Comparison of ENCODE assay signal across 22 mouse cellular contexts in genomic region chr15:6303822-6304221, GRCm38 (mm10). TPM values are rescaled to one million over a fixed set of nuclear protein-coding genes. Genes with fewer than 3 reads are reported as not detected.
DNase-seq lines count a peak whose midpoint lies in the region; ATAC-seq and TF ChIP-seq lines count a peak whose summit lies in the region.
"Had no signal": no experiment of that assay in that cellular context is flagged by ENCODE, and none has a peak within 500 bp of the region (broad histone marks: within the 10 kb centered on the region; RNA-seq: fewer than 3 reads in every experiment).

No protein-coding gene starts in this region.

- 78% methylated on average over 2 of the region's 2 CpGs for WGBS in lung, postnatal 0 days
- WGBS in macrophage (ENCODE audit: missing documents), result 43% methylated on average over 1 of the region's 2 CpGs

- no peak for TF ChIP-seq EP300 in lung, postnatal 0 days (IDR thresholded peaks at IDR 0.05)

- H3K4me3 ChIP-seq in lung, postnatal 0 days (ENCODE audit: low read depth, low read length), result no peak overlapping the region
- H3K4me3 ChIP-seq in macrophage (ENCODE audit: inconsistent target), result no peak overlapping the region
- H3K4me3 ChIP-seq: embryonic facial prominence, embryonic 10.5 days; erythroblast, embryonic 14.5 days; forebrain, embryonic 10.5 days; heart, embryonic 12.5 days; hindbrain, embryonic 12.5 days had no signal

- no peak for ATAC-seq in lung, postnatal 0 days
- ATAC-seq: forebrain, embryonic 16.5 days; hindbrain, postnatal 0 days had no signal

- H3K9ac ChIP-seq in lung, postnatal 0 days (replicated peaks; ENCODE audit: low read depth), result no peak overlapping the region
- H3K9ac ChIP-seq: heart, embryonic 12.5 days; hindbrain, embryonic 12.5 days had no signal

- H3K27me3 ChIP-seq in lung, postnatal 0 days (replicated peaks; ENCODE audit: insufficient read depth, low read length), result no peaks in the 10 kb centered on the region
- no peaks in the 10 kb centered on the region for H3K27me3 ChIP-seq in splenic B cell, adult 2 months (ENCODE audit: control insufficient read depth, insufficient read depth, low read length, poor library complexity, severe bottlenecking)
- H3K27me3 ChIP-seq: heart, embryonic 12.5 days; hindbrain, embryonic 12.5 days had no signal

- H3K79me2 ChIP-seq in macrophage (ENCODE audit: inconsistent target), result no peaks in the 10 kb centered on the region

- H3K4me1 ChIP-seq in lung, postnatal 0 days (ENCODE audit: insufficient read depth, low read depth, low read length), result no peaks in the 10 kb centered on the region
- H3K4me1 ChIP-seq: embryonic facial prominence, embryonic 10.5 days; forebrain, embryonic 10.5 days; heart, embryonic 12.5 days; hindbrain, embryonic 12.5 days had no signal

- H3K9me3 ChIP-seq in lung, postnatal 0 days (ENCODE audit: low read length), result no peaks in the 10 kb centered on the region
- H3K9me3 ChIP-seq: embryonic facial prominence, embryonic 10.5 days; forebrain, embryonic 10.5 days; heart, embryonic 12.5 days; hindbrain, embryonic 12.5 days had no signal

- H3K4me2 ChIP-seq in lung, postnatal 0 days (replicated peaks; ENCODE audit: low read depth, low read length), result no peak overlapping the region
- H3K4me2 ChIP-seq: heart, embryonic 12.5 days; hindbrain, embryonic 12.5 days had no signal

- peak; percentile 43 for DNase-seq in lung, postnatal 0 days (ENCODE audit: low spot score)
- DNase-seq in lung, postnatal 25 days (ENCODE audit: low spot score), result no peak
- peak; percentile 15 for DNase-seq in MEL-GATA-1-ER (ENCODE audit: extremely low read depth, low read depth)
- peak; percentile 43 for DNase-seq in splenic B cell, adult 2 months (ENCODE audit: low read depth, low spot score)
- DNase-seq in heart, adult 11 months, result no peak
- no peak for DNase-seq in right cerebral cortex, postnatal 10 days (ENCODE audit: low spot score in 2 of 2)
- DNase-seq in neural tube, embryonic 10.5 days (ENCODE audit: extremely low spot score, low spot score), result no peak
- DNase-seq: adrenal gland, adult 8-10 months; adrenal gland, postnatal 36 days; cerebellum, adult 11 months; cerebellum, adult 9-10 months; cerebellum, postnatal 25 days; gastrocnemius, postnatal 10 days; heart, postnatal 36 days had no signal

- no peaks in the 10 kb centered on the region for H3K36me3 ChIP-seq in lung, postnatal 0 days (ENCODE audit: insufficient read depth, low read length)
- no peaks in the 10 kb centered on the region for H3K36me3 ChIP-seq in macrophage (ENCODE audit: inconsistent target)
- H3K36me3 ChIP-seq in splenic B cell, adult 2 months (ENCODE audit: control insufficient read depth, insufficient read depth, low read length, poor library complexity, severe bottlenecking), result no peaks in the 10 kb centered on the region
- H3K36me3 ChIP-seq: embryonic facial prominence, embryonic 10.5 days; forebrain, embryonic 10.5 days; heart, embryonic 12.5 days; hindbrain, embryonic 12.5 days had no signal

- no peak overlapping the region for H3K27ac ChIP-seq in lung, postnatal 0 days (ENCODE audit: low read length)
- H3K27ac ChIP-seq in macrophage, result peak overlapping the region; percentile 60
- H3K27ac ChIP-seq: embryonic facial prominence, embryonic 10.5 days; forebrain, embryonic 10.5 days; hindbrain, embryonic 12.5 days; hindbrain, postnatal 0 days had no signal

- no peak for TF ChIP-seq CTCF in lung, postnatal 0 days (IDR thresholded peaks at IDR 0.05)

RNA-seq across cellular contexts. Expression of gene Dab2, which starts 4.2 kb away (rescaled TPM):
- polyA plus RNA-seq in lung, postnatal 0 days (2015; fragmentation: Nextera tagmentation; extraction: Ambion mirVana), result 20.9 and 25.7 TPM in 2 replicates
- total RNA-seq in macrophage (2018; cell fraction: chromatin; rRNA removed), result 1,000 to 10,000 TPM in 14 of 26 experiments, 100 to 1,000 TPM in 12; 285 to 3,101 (median 1,062) TPM
- total RNA-seq in macrophage (2018; cell fraction: cytosol; rRNA removed), result 100 to 1,000 TPM; 111 to 442 (median 285) TPM
- 1,000 to 10,000 TPM in 10 of 26 experiments, 100 to 1,000 TPM in 16; 193 to 2,686 (median 693) TPM for total RNA-seq in macrophage (2018; cell fraction: nucleus; rRNA removed)
- polyA plus RNA-seq in macrophage (2018), result 220 to 1,182 TPM (median 506 TPM) in 3 replicates
- polyA plus RNA-seq: erythroblast, embryonic 14.5 days had no signal

Comparison
In these comparisons a context has a peak if more than half of its experiments do, and no peak if none do; other contexts are left out.
1. DNase-seq: peak in lung, postnatal 0 days (single experiment), MEL-GATA-1-ER (single experiment) and splenic B cell, adult 2 months (single experiment); none in lung, postnatal 25 days (single experiment), heart, adult 11 months (single experiment), right cerebral cortex, postnatal 10 days (0 of 2) and neural tube, embryonic 10.5 days (single experiment).